Mouse (Mus musculus): ENCODE data around the gene Evi2. TPM values are rescaled to one million over a fixed set of nuclear protein-coding genes. Genes with fewer than 3 reads are reported as not detected.

Evi2 gene
- polyA plus RNA-seq, 1 experiment, result 0.01 TPM

DNA sequence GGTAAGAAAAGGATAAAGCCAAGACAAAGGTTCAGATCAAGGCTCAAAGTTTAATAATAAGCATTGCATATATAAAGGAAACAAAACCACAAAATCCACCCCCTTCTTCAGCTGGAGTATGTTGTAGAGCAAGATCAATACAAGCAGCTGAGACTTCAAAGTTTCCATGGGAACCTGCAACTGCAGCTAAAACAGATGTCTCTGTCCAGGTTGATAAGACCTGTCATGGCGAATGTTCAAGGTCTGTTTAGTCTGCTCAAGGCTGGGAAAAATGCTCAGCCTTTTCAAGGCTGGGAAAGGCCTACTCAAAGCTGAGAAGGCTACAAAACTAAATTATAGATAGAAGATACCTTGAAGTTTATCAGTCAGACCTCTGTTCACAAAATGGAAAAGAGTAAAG lies 22.2 kb upstream of the Evi2 start:
- Histone ChIP-seq H3K9me3 (ENCODE audit: control insufficient read depth, low read length) (no peaks in the 10 kb centered on the region), H3K4me3 (replicated peaks) (no peak overlapping the region), H3K27me3 (ENCODE audit: control insufficient read depth) (no peaks in the 10 kb centered on the region), H3K36me3 (ENCODE audit: control insufficient read depth) (peaks cover 12% of the 10 kb centered on the region), H3K4me1 (ENCODE audit: control insufficient read depth) (no peaks in the 10 kb centered on the region; the same call in none of the 2 replicates)
- TF ChIP-seq GATA1 (IDR thresholded peaks at IDR 0.05; ENCODE audit: low read length), result no peak
- no peak for TF ChIP-seq TAL1 (IDR thresholded peaks at IDR 0.05; ENCODE audit: low read length)

DNA sequence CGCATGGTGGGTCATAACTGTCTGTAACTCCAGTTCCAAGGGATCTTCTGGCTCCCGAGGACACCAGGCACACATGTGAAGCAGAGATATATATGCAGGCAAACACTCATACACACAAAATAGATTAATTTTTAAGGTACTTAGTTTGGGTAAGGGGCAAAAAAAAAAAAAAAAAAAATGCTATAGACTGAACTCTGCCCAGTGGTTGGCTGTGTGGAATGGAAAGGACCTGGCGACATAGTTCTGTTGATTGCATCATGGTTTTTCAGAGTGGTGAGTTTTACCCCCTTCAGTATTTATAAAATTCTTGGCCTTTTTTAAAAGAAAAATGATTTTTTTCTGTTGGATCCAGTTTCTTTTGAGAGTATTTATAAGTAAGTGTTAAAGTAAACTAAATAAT lies 5.9 kb upstream of the Evi2 start:
- Histone ChIP-seq H3K4me3 (replicated peaks) (no peak overlapping the region), H3K27me3 (ENCODE audit: control insufficient read depth) (no peaks in the 10 kb centered on the region), H3K36me3 (ENCODE audit: control insufficient read depth) (peaks cover 3% of the 10 kb centered on the region; the same call in 1 of the 2 replicates), H3K4me1 (ENCODE audit: control insufficient read depth) (peaks cover 6% of the 10 kb centered on the region), H3K9me3 (ENCODE audit: control insufficient read depth, low read length) (no peaks in the 10 kb centered on the region)
- TF ChIP-seq GATA1 (IDR thresholded peaks at IDR 0.05; ENCODE audit: low read length), result no peak

DNA sequence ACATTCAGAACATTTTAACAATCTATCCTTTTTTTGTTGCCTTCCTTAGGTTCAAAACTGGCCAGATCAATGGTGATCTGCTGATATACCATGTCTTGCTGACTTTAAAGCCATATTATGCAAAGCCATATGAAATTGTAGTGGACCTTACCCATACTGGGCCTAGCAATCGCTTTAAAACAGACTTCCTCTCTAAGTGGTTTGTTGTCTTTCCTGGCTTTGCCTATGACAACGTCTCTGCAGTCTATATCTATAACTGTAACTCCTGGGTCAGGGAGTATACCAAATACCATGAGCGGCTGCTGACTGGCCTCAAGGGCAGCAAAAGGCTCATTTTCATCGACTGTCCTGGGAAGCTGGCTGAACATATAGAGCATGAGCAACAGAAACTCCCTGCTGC lies 5.2 kb upstream of the Evi2 start:
- Histone ChIP-seq H3K36me3 (ENCODE audit: control insufficient read depth) (peaks cover 3% of the 10 kb centered on the region; the same call in 1 of the 2 replicates), H3K4me3 (replicated peaks) (no peak overlapping the region), H3K9me3 (ENCODE audit: control insufficient read depth, low read length) (no peaks in the 10 kb centered on the region), H3K27me3 (ENCODE audit: control insufficient read depth) (no peaks in the 10 kb centered on the region), H3K4me1 (ENCODE audit: control insufficient read depth) (peaks cover 10% of the 10 kb centered on the region)
- TF ChIP-seq TAL1 (IDR thresholded peaks at IDR 0.05; ENCODE audit: low read length), result no peak
- no peak for TF ChIP-seq GATA1 (IDR thresholded peaks at IDR 0.05; ENCODE audit: low read length)

DNA sequence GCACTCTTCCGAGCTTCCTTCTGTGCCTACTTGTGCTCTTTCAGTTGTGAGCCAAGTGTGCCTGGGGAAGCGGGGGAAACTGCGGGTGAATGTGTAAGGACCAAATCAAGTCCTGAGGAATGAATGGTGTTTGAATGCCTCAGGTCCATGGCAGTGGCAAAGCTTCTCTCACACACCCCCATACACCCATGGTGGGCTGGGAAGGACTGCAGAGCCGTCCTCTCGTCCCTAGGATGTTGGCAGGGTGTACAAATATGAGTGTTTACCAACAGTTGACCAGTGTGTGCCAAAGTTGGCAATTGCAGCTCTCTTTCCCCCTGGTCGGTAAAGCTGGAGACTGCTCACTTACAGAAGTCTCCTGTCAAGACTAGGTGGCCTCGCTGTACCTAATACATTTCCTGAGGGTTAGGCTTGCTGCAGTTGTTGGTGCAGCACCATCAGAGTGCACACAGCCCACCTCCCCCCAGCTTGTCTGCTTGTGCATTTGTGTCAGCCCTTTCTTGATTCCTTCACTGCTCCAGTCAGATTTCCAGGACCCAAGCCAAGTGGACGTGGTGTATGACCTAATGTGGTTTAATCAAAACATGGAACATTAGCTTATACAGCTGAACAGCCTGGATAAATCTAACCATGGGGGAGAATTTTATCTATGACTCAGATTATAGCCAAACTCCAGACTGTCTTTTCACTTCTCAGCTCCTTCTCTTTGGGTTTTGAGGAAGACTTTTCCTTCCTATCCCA lies 3.7 kb upstream of the Evi2 start:
- peaks cover 3% of the 10 kb centered on the region; the same call in 1 of the 2 replicates for H3K36me3 ChIP-seq (ENCODE audit: control insufficient read depth)
- H3K27me3 ChIP-seq (ENCODE audit: control insufficient read depth), result no peaks in the 10 kb centered on the region
- TF ChIP-seq GATA1 (IDR thresholded peaks at IDR 0.05; ENCODE audit: low read length), result no peak
- TF ChIP-seq TAL1 (IDR thresholded peaks at IDR 0.05; ENCODE audit: low read length), result no peak
- no peaks in the 10 kb centered on the region for H3K9me3 ChIP-seq (ENCODE audit: control insufficient read depth, low read length)
- H3K4me3 ChIP-seq (replicated peaks), result no peak overlapping the region
- peaks cover 13% of the 10 kb centered on the region for H3K4me1 ChIP-seq (ENCODE audit: control insufficient read depth)

DNA sequence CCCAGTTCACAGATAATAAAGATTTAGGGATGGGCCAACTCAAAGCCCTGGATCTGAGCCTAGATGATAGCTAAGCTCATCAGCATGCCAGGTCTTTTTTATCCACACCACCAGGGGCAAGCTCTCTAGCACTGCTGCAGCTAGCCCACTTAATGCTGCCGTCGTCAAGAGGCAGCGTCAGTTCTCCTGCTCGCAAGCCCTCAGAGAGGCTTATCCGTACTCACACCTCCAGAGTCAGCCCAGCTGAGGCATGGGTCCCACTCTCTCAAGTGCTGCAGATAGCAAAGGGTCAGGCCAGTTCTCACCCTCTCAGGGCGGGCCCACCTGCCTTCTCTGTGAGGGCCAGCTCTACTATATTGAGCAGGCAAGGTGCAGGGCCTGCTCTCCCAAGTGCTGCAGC lies 2.9 kb upstream of the Evi2 start:
- no peaks in the 10 kb centered on the region for H3K27me3 ChIP-seq (ENCODE audit: control insufficient read depth)
- H3K9me3 ChIP-seq (ENCODE audit: control insufficient read depth, low read length), result no peaks in the 10 kb centered on the region
- H3K4me3 ChIP-seq (replicated peaks), result no peak overlapping the region
- TF ChIP-seq GATA1 (IDR thresholded peaks at IDR 0.05; ENCODE audit: low read length) (no peak), TAL1 (IDR thresholded peaks at IDR 0.05; ENCODE audit: low read length) (no peak)
- H3K4me1 ChIP-seq (ENCODE audit: control insufficient read depth), result peaks cover 13% of the 10 kb centered on the region
- peaks cover 3% of the 10 kb centered on the region; the same call in 1 of the 2 replicates for H3K36me3 ChIP-seq (ENCODE audit: control insufficient read depth)

GRCm38 (mm10) chr11:79531485-79531884 lies 1.1 kb upstream of the Evi2 start:
- Histone ChIP-seq H3K4me3 (replicated peaks) (no peak overlapping the region), H3K36me3 (ENCODE audit: control insufficient read depth) (no peaks in the 10 kb centered on the region; the same call in 1 of the 2 replicates), H3K4me1 (ENCODE audit: control insufficient read depth) (peaks cover 25% of the 10 kb centered on the region), H3K27me3 (ENCODE audit: control insufficient read depth) (no peaks in the 10 kb centered on the region), H3K9me3 (ENCODE audit: control insufficient read depth, low read length) (no peaks in the 10 kb centered on the region)
- TF ChIP-seq TAL1 (IDR thresholded peaks at IDR 0.05; ENCODE audit: low read length), result no peak
- no peak for TF ChIP-seq GATA1 (IDR thresholded peaks at IDR 0.05; ENCODE audit: low read length)

DNA sequence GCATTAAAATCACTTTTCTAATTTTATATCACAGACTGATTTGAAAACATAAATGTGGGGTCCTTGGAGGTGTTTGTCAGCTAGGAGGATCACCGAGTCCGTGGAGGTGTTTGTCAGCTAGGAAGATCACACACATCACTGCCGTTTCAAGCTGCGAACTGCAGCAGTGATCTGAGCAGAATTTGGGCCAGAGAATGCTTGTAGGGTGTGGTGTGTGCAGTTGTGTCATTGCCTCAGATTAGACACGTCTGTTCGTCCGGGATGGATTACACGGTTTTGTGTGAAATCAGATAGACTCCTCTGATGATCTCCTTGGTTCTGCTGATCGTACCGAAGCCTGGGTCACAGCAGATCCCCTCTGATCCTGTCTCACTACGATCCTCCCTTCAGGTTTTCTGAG lies 385 bp upstream of the Evi2 start:
- TF ChIP-seq TAL1 (IDR thresholded peaks at IDR 0.05; ENCODE audit: low read length), result no peak
- TF ChIP-seq GATA1 (IDR thresholded peaks at IDR 0.05; ENCODE audit: low read length), result no peak
- Histone ChIP-seq H3K9me3 (ENCODE audit: control insufficient read depth, low read length) (no peaks in the 10 kb centered on the region), H3K36me3 (ENCODE audit: control insufficient read depth) (no peaks in the 10 kb centered on the region; the same call in 1 of the 2 replicates), H3K27me3 (ENCODE audit: control insufficient read depth) (no peaks in the 10 kb centered on the region), H3K4me1 (ENCODE audit: control insufficient read depth) (peaks cover 25% of the 10 kb centered on the region), H3K4me3 (replicated peaks) (no peak overlapping the region)

DNA sequence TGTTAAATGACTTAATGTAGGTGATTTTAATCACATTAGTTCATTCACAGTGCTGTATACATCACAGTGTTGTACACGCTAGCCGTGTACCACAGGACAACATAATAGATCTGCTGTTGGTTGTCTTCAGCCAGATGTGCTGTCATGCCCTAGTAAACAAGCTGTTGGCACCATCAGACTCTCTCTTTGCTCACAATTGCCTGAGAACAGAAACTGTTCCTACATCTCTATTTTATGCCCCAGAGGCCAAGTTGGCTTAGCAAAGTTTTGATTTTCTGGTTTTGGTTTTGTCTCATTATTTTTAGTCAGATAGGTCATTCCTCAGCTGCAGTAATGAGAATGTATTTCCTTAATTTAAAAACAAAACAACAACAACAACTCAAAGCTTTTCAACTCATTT lies 653 bp downstream of the Evi2 start:
- H3K27me3 ChIP-seq (ENCODE audit: control insufficient read depth), result no peaks in the 10 kb centered on the region
- no peak for TF ChIP-seq TAL1 (IDR thresholded peaks at IDR 0.05; ENCODE audit: low read length)
- no peak for TF ChIP-seq GATA1 (IDR thresholded peaks at IDR 0.05; ENCODE audit: low read length)
- no peaks in the 10 kb centered on the region for H3K9me3 ChIP-seq (ENCODE audit: control insufficient read depth, low read length)
- no peaks in the 10 kb centered on the region; the same call in 1 of the 2 replicates for H3K36me3 ChIP-seq (ENCODE audit: control insufficient read depth)
- peaks cover 25% of the 10 kb centered on the region for H3K4me1 ChIP-seq (ENCODE audit: control insufficient read depth)
- no peak overlapping the region for H3K4me3 ChIP-seq (replicated peaks)

DNA sequence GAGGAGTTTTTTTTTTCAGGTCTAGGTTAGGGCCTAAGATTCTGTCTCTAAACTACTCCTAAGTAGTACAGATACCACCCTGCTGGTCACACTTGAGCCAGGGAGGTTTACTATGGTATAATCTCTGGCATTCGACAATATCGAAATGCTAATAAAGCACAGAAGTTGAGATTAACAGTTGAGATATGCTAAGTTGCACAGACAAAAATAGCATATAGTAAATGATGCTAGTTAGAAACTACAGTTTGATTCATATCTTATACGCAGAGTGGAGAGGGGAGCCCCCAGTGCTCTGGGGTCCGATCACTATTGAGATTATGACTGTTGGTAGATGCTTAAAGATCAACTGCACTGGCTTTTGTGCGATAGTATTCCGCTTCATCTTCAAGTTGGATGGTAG lies 1.2 kb downstream of the Evi2 start:
- no peak for TF ChIP-seq TAL1 (IDR thresholded peaks at IDR 0.05; ENCODE audit: low read length)
- TF ChIP-seq GATA1 (IDR thresholded peaks at IDR 0.05; ENCODE audit: low read length), result no peak
- Histone ChIP-seq H3K27me3 (ENCODE audit: control insufficient read depth) (no peaks in the 10 kb centered on the region), H3K4me3 (replicated peaks) (no peak overlapping the region), H3K36me3 (ENCODE audit: control insufficient read depth) (no peaks in the 10 kb centered on the region; the same call in 1 of the 2 replicates), H3K4me1 (ENCODE audit: control insufficient read depth) (peaks cover 25% of the 10 kb centered on the region), H3K9me3 (ENCODE audit: control insufficient read depth, low read length) (no peaks in the 10 kb centered on the region)

All from erythroblast, embryonic 14.5 days (primary cell).